Mouse (Mus musculus): ENCODE results near the gene Acp6.

Acp6 gene

DNA sequence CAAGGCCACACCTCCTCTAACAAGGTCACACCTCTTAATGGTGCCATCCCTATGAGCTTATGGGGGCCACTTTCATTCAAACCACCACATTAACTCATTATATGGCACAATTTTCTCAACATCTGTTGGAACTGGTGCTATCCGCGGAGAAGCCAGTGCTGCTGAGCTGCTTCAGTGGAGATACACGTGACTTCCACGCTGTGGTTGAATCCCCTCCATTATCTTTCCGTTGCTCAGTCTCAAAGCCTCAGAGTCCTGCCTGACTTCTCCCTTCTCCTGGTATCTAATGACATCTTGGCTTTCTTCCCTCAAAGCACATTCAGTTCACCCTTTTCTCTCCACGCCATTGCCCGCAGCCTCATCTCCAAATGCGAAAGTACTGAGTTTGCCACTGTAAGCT, 38.0 kb downstream of the Acp6 start:
- no peak for DNase-seq (ENCODE audit: low read depth)

- no peak for DNase-seq (ENCODE audit: low read depth)
Observed at GRCm38 (mm10) chr3:97199261-97199660, 40.7 kb downstream of the Acp6 start.

- DNase-seq (ENCODE audit: low read depth) = peak; percentile 24
Observed at GRCm38 (mm10) chr3:97201943-97202342, 43.4 kb downstream of the Acp6 start.

GRCm38 (mm10) chr3:97203880-97204279, 45.3 kb downstream of the Acp6 start:
- DNase-seq (ENCODE audit: low read depth) = no peak

- no peak for DNase-seq (ENCODE audit: low read depth)
Observed at GRCm38 (mm10) chr3:97206521-97206920, 47.9 kb downstream of the Acp6 start.

DNA sequence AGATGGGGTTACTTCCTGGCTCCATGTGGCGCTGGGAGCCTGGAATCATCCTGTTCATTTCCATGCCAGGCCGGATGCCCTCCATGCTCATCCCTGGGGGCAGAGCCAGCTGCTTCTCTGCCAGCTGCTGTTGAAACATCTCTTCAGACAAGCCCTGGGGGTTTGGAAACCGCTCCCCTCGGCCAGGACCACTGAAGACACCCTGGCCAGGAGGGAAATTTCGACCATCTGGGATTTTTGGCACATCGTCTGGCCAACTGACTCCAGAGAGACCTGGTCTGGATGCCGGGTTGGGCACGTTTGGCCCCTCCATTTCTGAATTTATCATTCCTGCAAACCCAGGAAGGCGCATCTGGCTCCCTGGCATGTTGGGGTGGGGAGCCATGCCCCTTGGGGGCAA, 50.8 kb downstream of the Acp6 start:
- no peak for DNase-seq (ENCODE audit: low read depth)

GRCm38 (mm10) chr3:97211177-97211576, 52.6 kb downstream of the Acp6 start:
- DNase-seq (ENCODE audit: low read depth) = no peak

DNA sequence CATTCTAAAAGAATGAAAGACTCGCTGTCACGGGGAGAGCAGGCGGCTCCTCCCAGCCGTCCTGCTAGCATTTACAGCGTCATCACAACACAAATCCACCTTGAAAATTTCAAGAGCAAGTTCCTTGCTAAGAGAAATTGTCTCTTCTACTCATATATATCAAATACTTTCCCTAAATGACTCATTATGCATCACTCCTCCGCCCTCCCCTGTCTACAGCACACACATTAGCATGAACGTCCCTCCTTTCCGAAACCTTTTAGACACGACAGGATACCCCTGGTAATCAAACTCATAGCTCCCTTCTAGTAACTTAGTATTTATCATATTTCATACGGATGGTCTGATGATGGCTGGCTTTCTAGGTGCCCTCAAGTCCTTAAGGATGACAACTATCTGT, 55.3 kb downstream of the Acp6 start:
- no peak for DNase-seq (ENCODE audit: low read depth)

DNA sequence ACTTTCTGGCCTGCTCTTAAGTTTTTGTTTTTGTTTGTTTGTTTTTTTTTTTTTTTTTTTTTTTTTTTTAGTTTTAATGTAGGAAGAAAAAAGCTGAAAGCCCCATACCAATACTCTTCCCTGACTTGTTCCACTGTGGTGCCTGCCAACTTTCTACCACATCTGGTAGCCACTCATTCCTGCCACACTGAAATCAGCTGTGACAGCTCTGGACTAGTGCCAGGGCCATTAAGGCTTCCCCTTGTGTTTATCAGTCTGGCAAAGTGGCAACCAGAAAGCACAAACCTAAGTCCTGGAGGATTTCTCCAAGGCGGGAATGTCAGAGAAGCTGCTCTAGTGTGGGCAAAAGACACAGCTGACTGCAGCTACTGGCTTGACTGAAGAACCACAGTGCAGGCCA, 55.9 kb downstream of the Acp6 start:
- no peak for DNase-seq (ENCODE audit: low read depth)

GRCm38 (mm10) chr3:97215526-97215925, 56.9 kb downstream of the Acp6 start:
- no peak for DNase-seq (ENCODE audit: low read depth)

DNA sequence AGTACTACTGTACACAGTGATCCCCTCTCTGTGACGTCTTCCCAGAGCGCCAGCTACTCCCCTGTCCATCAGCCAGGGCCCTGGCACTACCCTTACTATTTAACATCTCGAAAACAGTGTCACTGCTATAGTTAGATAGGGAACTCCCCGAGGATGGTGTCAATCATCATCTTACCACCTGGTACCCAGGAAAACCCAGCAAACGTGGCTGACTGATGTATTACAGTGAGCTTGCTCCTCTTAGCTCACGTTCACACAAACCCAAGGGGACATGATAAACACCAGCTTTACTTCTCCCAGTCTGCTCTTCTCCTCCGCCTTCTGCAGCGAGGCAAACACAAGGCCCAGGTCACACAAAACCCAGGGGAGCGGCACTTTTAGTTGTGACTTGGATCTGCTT, 64.7 kb downstream of the Acp6 start:
- DNase-seq (ENCODE audit: low read depth) = no peak

DNA sequence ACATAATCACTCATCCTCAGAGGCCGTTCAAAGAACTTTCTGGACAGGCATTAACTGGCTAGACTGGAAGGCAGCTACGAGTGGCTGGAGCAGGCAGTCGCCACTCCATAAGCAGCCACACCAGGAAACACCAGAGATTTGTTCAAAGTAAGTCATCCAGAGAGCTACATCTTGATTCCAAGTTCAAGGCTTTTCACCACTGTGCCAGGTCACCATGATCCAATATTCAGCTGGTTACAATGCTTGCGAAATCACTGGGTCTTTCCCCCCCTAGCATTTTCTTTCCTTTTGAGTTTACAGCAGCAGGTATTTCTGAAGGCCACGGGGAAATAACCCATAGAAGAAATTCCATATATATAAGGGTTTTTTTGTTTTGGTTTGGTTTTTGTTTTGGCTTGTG, 66.7 kb downstream of the Acp6 start:
- DNase-seq (ENCODE audit: low read depth) = no peak

DNA sequence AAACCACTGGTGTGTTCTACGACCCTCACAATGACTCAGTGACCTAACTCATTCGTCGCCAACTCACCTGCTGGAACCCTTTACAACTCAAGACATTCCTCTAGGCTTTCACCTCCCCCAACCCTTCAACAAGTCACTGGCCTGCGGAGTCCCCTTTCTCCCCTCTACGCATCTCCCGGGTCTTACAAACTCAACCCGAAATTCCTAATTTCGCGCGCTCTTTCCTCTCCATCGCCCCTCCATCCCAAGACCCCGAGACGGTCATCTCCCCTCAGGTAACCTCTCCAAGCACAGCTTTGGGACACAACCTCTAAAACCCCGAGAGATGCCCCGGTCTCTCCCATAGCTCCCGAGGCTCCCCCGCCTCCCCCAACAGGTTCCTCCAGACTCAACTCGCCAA, 68.1 kb downstream of the Acp6 start:
- DNase-seq (ENCODE audit: low read depth) = no peak
